ENCODE assay signal across 19 mouse cellular contexts in the genomic region with DNA sequence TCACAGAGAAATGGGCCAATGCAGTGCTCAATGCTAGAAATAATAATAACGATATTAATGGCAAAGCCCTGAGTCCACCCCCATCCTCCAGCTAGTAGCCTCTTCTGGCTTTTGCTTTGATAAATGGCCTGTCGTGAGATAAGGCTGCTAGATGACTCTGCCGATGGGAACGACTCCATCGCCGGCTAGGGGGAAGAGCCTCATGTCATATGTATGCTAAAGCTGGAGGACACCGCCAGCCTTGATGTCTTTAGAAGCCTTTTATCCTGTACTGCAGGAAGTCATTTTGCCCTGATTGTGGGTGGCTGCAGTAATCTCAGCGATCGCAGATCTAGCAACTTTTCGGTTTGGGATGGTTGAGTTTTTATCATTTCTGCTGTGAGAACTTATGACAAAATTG.
A peak's percentile ranks its signal among the peaks of the same experiment; 100 is the strongest.
DNase-seq lines count a peak whose midpoint lies in the region; ATAC-seq and TF ChIP-seq lines count a peak whose summit lies in the region.
"Had no signal": no experiment of that assay in that cellular context is flagged by ENCODE, and none has a peak within 500 bp of the region (broad histone marks: within the 10 kb centered on the region; RNA-seq: fewer than 3 reads in every experiment).

No protein-coding gene starts in this region.

- H3K27me3 ChIP-seq in kidney, adult 2 months (replicated peaks; ENCODE audit: control insufficient read depth, insufficient read depth, low read length): no peaks in the 10 kb centered on the region; the same call in 1 of the 2 replicates
- no peaks in the 10 kb centered on the region for H3K27me3 ChIP-seq in kidney, embryonic 15.5 days
- H3K27me3 ChIP-seq in cerebellum, adult 2 months (ENCODE audit: control insufficient read depth, insufficient read depth, low read length): no peaks in the 10 kb centered on the region
- H3K27me3 ChIP-seq: embryonic facial prominence, embryonic 13.5 days; forebrain, embryonic 15.5 days; intestine, embryonic 15.5 days; limb, embryonic 13.5 days; neural tube, embryonic 13.5 days had no signal

- no peaks in the 10 kb centered on the region; the same call in none of the 2 replicates for H3K4me1 ChIP-seq in kidney, adult 2 months (ENCODE audit: control insufficient read depth, insufficient read depth, low read length)
- H3K4me1 ChIP-seq in kidney, embryonic 15.5 days: peaks cover 17% of the 10 kb centered on the region
- H3K4me1 ChIP-seq in cerebellum, adult 2 months (ENCODE audit: control insufficient read depth, insufficient read depth, low read length): no peaks in the 10 kb centered on the region; the same call in 1 of the 2 replicates

- H3K9ac ChIP-seq in kidney, embryonic 15.5 days: no peak overlapping the region
- H3K9ac ChIP-seq: embryonic facial prominence, embryonic 13.5 days; forebrain, embryonic 15.5 days; intestine, embryonic 15.5 days; limb, embryonic 13.5 days; liver, embryonic 14.5 days; midbrain, embryonic 12.5 days; neural tube, embryonic 13.5 days had no signal

- no peak for ATAC-seq in kidney, embryonic 15.5 days (replicated peaks; ENCODE audit: low FRiP score)
- ATAC-seq: forebrain, embryonic 15.5 days; intestine, embryonic 15.5 days had no signal

- TF ChIP-seq POLR2A in kidney, adult 2 months (IDR thresholded peaks at IDR 0.05; ENCODE audit: low read depth, low read length): no peak
- TF ChIP-seq POLR2A in cerebellum, adult 2 months (IDR thresholded peaks at IDR 0.05; ENCODE audit: borderline replicate concordance, insufficient read depth, low read length): no peak

- H3K4me2 ChIP-seq in kidney, embryonic 15.5 days: no peak overlapping the region
- H3K4me2 ChIP-seq: embryonic facial prominence, embryonic 13.5 days; forebrain, embryonic 15.5 days; intestine, embryonic 15.5 days; limb, embryonic 13.5 days; midbrain, embryonic 12.5 days; neural tube, embryonic 13.5 days had no signal

- no peak for TF ChIP-seq CTCF in kidney, adult 2 months (conservative IDR thresholded peaks at IDR 0.05; ENCODE audit: insufficient read depth, insufficient read length, low read depth, low read length)
- no peak for TF ChIP-seq CTCF in cerebellum, adult 2 months (IDR thresholded peaks at IDR 0.05; ENCODE audit: borderline replicate concordance, insufficient read depth, low read depth, low read length)

- no peaks in the 10 kb centered on the region for H3K9me3 ChIP-seq in kidney, embryonic 15.5 days (replicated peaks)
- H3K9me3 ChIP-seq: embryonic facial prominence, embryonic 13.5 days; forebrain, embryonic 15.5 days; intestine, embryonic 15.5 days; limb, embryonic 13.5 days; midbrain, embryonic 12.5 days; neural tube, embryonic 13.5 days had no signal

- no peak overlapping the region for H3K4me3 ChIP-seq in kidney, adult 2 months (ENCODE audit: insufficient read depth, low read depth, low read length)
- no peak overlapping the region for H3K4me3 ChIP-seq in kidney, embryonic 15.5 days (replicated peaks)
- H3K4me3 ChIP-seq in cerebellum, adult 2 months (replicated peaks; ENCODE audit: insufficient read depth, low read depth, low read length): no peak overlapping the region
- H3K4me3 ChIP-seq: embryonic facial prominence, embryonic 13.5 days; forebrain, embryonic 15.5 days; intestine, embryonic 15.5 days; limb, embryonic 13.5 days; midbrain, embryonic 12.5 days; neural tube, embryonic 13.5 days had no signal

- H3K27ac ChIP-seq in kidney, adult 2 months (ENCODE audit: insufficient read depth, low read depth, low read length): no peak overlapping the region
- no peak overlapping the region for H3K27ac ChIP-seq in kidney, embryonic 15.5 days
- no peak overlapping the region for H3K27ac ChIP-seq in cerebellum, adult 2 months (ENCODE audit: insufficient read depth, low read length)
- H3K27ac ChIP-seq: embryonic facial prominence, embryonic 13.5 days; forebrain, embryonic 15.5 days; intestine, embryonic 15.5 days; limb, embryonic 13.5 days; liver, embryonic 14.5 days; midbrain, embryonic 12.5 days; neural tube, embryonic 13.5 days had no signal

- peak; percentile 14 for DNase-seq in kidney, adult 2 months
- DNase-seq in CD4-positive, CD25-positive, alpha-beta regulatory T cell, adult 2 months (ENCODE audit: low read depth, low spot score): peak; percentile 62
- peak; percentile 67 for DNase-seq in adrenal gland, postnatal 10 days
- peak; percentile 32 for DNase-seq in testis, postnatal 10 days (ENCODE audit: low spot score)
- no peak for DNase-seq in cerebellum, adult 2 months
- DNase-seq in cerebellum, adult 9-10 months: no peak
- DNase-seq in gastrocnemius, postnatal 10 days: no peak
- DNase-seq: cerebellum, postnatal 14 days; gastrocnemius, postnatal 36 days; heart, postnatal 10 days; right cerebral cortex, postnatal 25 days had no signal

- 48% methylated on average over 10 of the region's 10 CpGs for WGBS in kidney, adult 2 months
- 41% methylated on average over 10 of the region's 10 CpGs for WGBS in kidney, embryonic 15.5 days
- WGBS in cerebellum, adult 2 months: 87% methylated on average over 10 of the region's 10 CpGs

- H3K36me3 ChIP-seq in kidney, adult 2 months (ENCODE audit: control insufficient read depth, insufficient read depth, low read length): no peaks in the 10 kb centered on the region
- H3K36me3 ChIP-seq in kidney, embryonic 15.5 days: no peaks in the 10 kb centered on the region
- H3K36me3 ChIP-seq: embryonic facial prominence, embryonic 13.5 days; forebrain, embryonic 15.5 days; intestine, embryonic 15.5 days; limb, embryonic 13.5 days; midbrain, embryonic 12.5 days; neural tube, embryonic 13.5 days had no signal

Comparison
In these comparisons a context has a peak if more than half of its experiments do, and no peak if none do; other contexts are left out.
1. DNase-seq: peak in kidney, adult 2 months (single experiment), CD4-positive, CD25-positive, alpha-beta regulatory T cell, adult 2 months (single experiment), adrenal gland, postnatal 10 days (single experiment) and testis, postnatal 10 days (single experiment); none in cerebellum, adult 2 months (0 of 2), cerebellum, adult 9-10 months (single experiment) and gastrocnemius, postnatal 10 days (single experiment).